8 mouse cellular contexts compared by ENCODE assay signal in the genomic region with DNA sequence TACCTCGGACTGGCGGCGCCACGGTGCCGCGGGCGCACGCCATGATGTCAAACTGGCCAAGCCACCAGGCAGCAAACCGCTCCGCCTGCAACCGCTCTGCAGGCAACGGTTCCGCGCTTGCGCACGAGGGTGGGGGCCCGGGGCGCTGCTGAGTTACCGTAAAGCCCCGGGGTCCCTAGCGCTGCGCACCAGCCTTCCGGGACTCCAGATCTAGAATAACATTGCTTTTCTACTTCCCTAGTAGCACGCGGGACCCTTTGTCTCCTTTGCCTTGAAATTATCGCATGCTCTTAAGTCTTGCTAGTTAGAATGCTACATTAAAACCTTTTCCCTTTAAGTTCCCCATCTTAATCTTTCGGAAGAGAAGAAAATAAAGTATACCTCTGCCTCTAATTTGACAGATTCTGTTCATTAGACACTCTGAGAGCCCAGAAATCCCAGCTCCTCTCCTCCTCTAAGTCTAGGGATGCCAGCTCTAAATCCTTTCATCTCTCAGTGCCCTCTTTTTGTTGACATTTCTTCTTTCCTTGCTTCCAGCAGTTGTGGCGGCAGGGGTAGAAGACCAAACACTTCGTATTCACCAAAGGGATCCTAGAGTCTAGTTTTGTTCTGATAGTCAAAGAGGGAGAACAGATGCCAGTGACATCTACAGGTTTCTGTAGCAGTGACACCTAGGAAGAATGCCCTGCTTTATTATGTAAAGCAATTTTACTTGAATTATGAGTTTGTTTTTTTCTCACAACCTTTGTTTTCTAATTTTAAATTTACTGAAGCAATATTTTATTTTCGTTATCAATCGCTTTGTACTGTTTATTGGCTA. TPM values are rescaled to one million over a fixed set of nuclear protein-coding genes. Genes with fewer than 3 reads are reported as not detected.
DNase-seq lines count a peak whose midpoint lies in the region; ATAC-seq and TF ChIP-seq lines count a peak whose summit lies in the region.

Asrgl1 (minus strand) TSS at position 125 of the 820 bp plus-strand sequence.

- H3K27me3 ChIP-seq in embryonic facial prominence, embryonic 14.5 days (replicated peaks; ENCODE audit: control insufficient read depth, insufficient read depth, low read length): no peaks in the 10 kb centered on the region
- H3K27me3 ChIP-seq in limb, embryonic 13.5 days: no peaks in the 10 kb centered on the region
- H3K27me3 ChIP-seq in midbrain, embryonic 15.5 days (replicated peaks): no peaks in the 10 kb centered on the region

- ATAC-seq in embryonic facial prominence, embryonic 14.5 days (ENCODE audit: low read depth): peak; percentile 98
- ATAC-seq in limb, embryonic 13.5 days (ENCODE audit: low FRiP score, low read depth): peak; percentile 93
- ATAC-seq in midbrain, embryonic 15.5 days (replicated peaks): peak; percentile 98

- H3K27ac ChIP-seq in bone marrow, adult 2 months (ENCODE audit: control insufficient read depth, insufficient read depth, low read depth, low read length, poor library complexity): peak within 1 kb of the TSS; percentile 10
- peak within 1 kb of the TSS; percentile 28; the same call in 1 of the 2 replicates for H3K27ac ChIP-seq in embryonic facial prominence, embryonic 14.5 days (replicated peaks; ENCODE audit: low read depth, low read length)
- H3K27ac ChIP-seq in limb, embryonic 13.5 days: no peak within 1 kb of the TSS; the same call in 1 of the 2 replicates
- H3K27ac ChIP-seq in midbrain, embryonic 15.5 days: peak within 1 kb of the TSS; percentile 68

- peak within 1 kb of the TSS; percentile 97 for H3K4me3 ChIP-seq in bone marrow, adult 2 months (replicated peaks; ENCODE audit: control insufficient read depth, low read depth, low read length)
- H3K4me3 ChIP-seq in embryonic facial prominence, embryonic 14.5 days (ENCODE audit: low read depth, low read length): peak within 1 kb of the TSS; percentile 64
- H3K4me3 ChIP-seq in limb, embryonic 13.5 days: peak within 1 kb of the TSS; percentile 72
- peak within 1 kb of the TSS; percentile 77 for H3K4me3 ChIP-seq in midbrain, embryonic 15.5 days

- peak within 1 kb of the TSS; percentile 79 for H3K9ac ChIP-seq in embryonic facial prominence, embryonic 14.5 days (ENCODE audit: low read depth, low read length)
- H3K9ac ChIP-seq in limb, embryonic 13.5 days: peak within 1 kb of the TSS; percentile 86
- peak within 1 kb of the TSS; percentile 72 for H3K9ac ChIP-seq in midbrain, embryonic 15.5 days

- peak; percentile 96 for DNase-seq in A20 (ENCODE audit: low read depth, low spot score)
- peak; percentile 95 for DNase-seq in embryonic facial prominence, embryonic 14.5 days (ENCODE audit: low spot score)
- peak; percentile 83 for DNase-seq in heart, adult 8-10 months (ENCODE audit: low spot score)
- peak; percentile 86 to 87 for DNase-seq in kidney, adult 8-10 months
- DNase-seq in spleen, adult 18-20 months: peak; percentile 84 to 88

- TF ChIP-seq CTCF in bone marrow, adult 2 months (IDR thresholded peaks at IDR 0.05; ENCODE audit: control insufficient read depth, insufficient read depth, low read length): no peak

- TF ChIP-seq POLR2A in bone marrow, adult 2 months (IDR thresholded peaks at IDR 0.05; ENCODE audit: borderline replicate concordance, control insufficient read depth, low read depth, low read length): peak; percentile 93

- WGBS in bone marrow, adult 2 months: 9% methylated on average over 31 of the region's 31 CpGs
- 10% methylated on average over 31 of the region's 31 CpGs for WGBS in embryonic facial prominence, embryonic 14.5 days
- WGBS in limb, embryonic 13.5 days: 12% methylated on average over 31 of the region's 31 CpGs
- WGBS in midbrain, embryonic 15.5 days: 8% methylated on average over 31 of the region's 31 CpGs

- H3K4me1 ChIP-seq in bone marrow, adult 2 months (ENCODE audit: control insufficient read depth, insufficient read depth, low read length): peaks cover 1% of the 10 kb centered on the region; the same call in 1 of the 2 replicates
- H3K4me1 ChIP-seq in embryonic facial prominence, embryonic 14.5 days (ENCODE audit: control insufficient read depth, insufficient read depth, low read length): no peaks in the 10 kb centered on the region
- peaks cover 14% of the 10 kb centered on the region for H3K4me1 ChIP-seq in limb, embryonic 13.5 days
- H3K4me1 ChIP-seq in midbrain, embryonic 15.5 days: peaks cover 19% of the 10 kb centered on the region

- peak within 1 kb of the TSS; percentile 96 for H3K4me2 ChIP-seq in embryonic facial prominence, embryonic 14.5 days (ENCODE audit: low read depth, low read length)
- peak within 1 kb of the TSS; percentile 94 for H3K4me2 ChIP-seq in limb, embryonic 13.5 days (replicated peaks)
- H3K4me2 ChIP-seq in midbrain, embryonic 15.5 days: peak within 1 kb of the TSS; percentile 98

- H3K36me3 ChIP-seq in embryonic facial prominence, embryonic 14.5 days (ENCODE audit: control insufficient read depth, insufficient read depth, low read length): no peaks in the 10 kb centered on the region
- H3K36me3 ChIP-seq in limb, embryonic 13.5 days: 0 out of 2 replicates have a peak, but pooled peaks cover 3% of the 10 kb centered on the region
- H3K36me3 ChIP-seq in midbrain, embryonic 15.5 days (replicated peaks): no peaks in the 10 kb centered on the region

- no peaks in the 10 kb centered on the region for H3K9me3 ChIP-seq in embryonic facial prominence, embryonic 14.5 days (ENCODE audit: control insufficient read depth, low read length)
- no peaks in the 10 kb centered on the region for H3K9me3 ChIP-seq in limb, embryonic 13.5 days
- H3K9me3 ChIP-seq in midbrain, embryonic 15.5 days: no peaks in the 10 kb centered on the region

RNA-seq across cellular contexts. Expression of gene Asrgl1, which starts in this region (rescaled TPM):
- 8.9 and 12.4 TPM in 2 replicates for polyA plus RNA-seq in bone marrow, adult 2 months (2011; ENCODE audit: insufficient read depth, insufficient read length, low replicate concordance, missing spikeins)
- 10.8 and 13.7 TPM in 2 replicates for polyA plus RNA-seq in embryonic facial prominence, embryonic 14.5 days (2014; fragmentation: Nextera tagmentation; extraction: Ambion mirVana)
- total RNA-seq in heart, adult 8-10 months (2022): 10 to 100 TPM; 31.9 to 37.3 (median 37.2) TPM
- 17.8 and 19.0 TPM in 2 replicates for polyA plus RNA-seq in limb, embryonic 13.5 days (2015; fragmentation: Nextera tagmentation; extraction: Ambion mirVana)
- polyA plus RNA-seq in midbrain, embryonic 15.5 days (2015; fragmentation: Nextera tagmentation; extraction: Ambion mirVana): 20.3 and 24.1 TPM in 2 replicates
